Comparison of ENCODE assay signal across 16 mouse cellular contexts in the genomic region with DNA sequence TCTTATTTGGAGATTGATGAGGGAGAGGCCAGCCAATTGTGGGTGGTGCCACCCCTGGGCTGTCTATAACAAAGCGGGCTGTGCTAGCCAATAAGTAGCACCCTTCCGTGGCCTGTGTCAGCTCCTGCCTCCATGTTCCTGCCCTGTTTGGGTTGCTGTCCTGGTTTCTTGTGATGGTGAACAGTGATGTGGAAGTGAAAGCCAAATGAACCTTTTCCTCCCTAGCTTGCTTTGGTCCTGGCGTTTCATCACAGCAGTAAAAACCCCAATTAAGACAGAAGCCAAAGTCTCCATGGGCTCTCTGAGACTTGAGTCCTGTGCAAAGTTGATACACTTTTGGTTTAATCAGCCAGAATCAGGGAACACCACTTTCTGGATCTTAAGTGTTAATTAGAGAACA.
"Had no signal": no experiment of that assay in that cellular context is flagged by ENCODE, and none has a peak within 500 bp of the region (broad histone marks: within the 10 kb centered on the region; RNA-seq: fewer than 3 reads in every experiment).

No protein-coding gene starts in this region.

- H3K36me3 ChIP-seq: neural tube, embryonic 13.5 days; neural tube, embryonic 15.5 days; stomach, embryonic 15.5 days had no signal

- H3K4me1 ChIP-seq: neural tube, embryonic 13.5 days; stomach, embryonic 15.5 days had no signal

- H3K4me2 ChIP-seq: neural tube, embryonic 13.5 days; neural tube, embryonic 15.5 days; stomach, embryonic 15.5 days had no signal

- H3K9me3 ChIP-seq: neural tube, embryonic 13.5 days; neural tube, embryonic 15.5 days; stomach, embryonic 15.5 days had no signal

- H3K9ac ChIP-seq: neural tube, embryonic 13.5 days; neural tube, embryonic 15.5 days; stomach, embryonic 15.5 days had no signal

- DNase-seq: retina, postnatal 1 day; right cerebral cortex, adult 18-20 months; right cerebral cortex, postnatal 14 days; right cerebral cortex, postnatal 25 days; right cerebral cortex, postnatal 4 days; spleen, adult 18-20 months; thymus, adult 18-20 months; thymus, adult 2 months; thymus, postnatal 14 days; thymus, postnatal 25 days; thymus, postnatal 36 days; thymus, postnatal 4 days had no signal

- H3K4me3 ChIP-seq: neural tube, embryonic 13.5 days; neural tube, embryonic 15.5 days; stomach, embryonic 15.5 days had no signal

- H3K27ac ChIP-seq: neural tube, embryonic 13.5 days; neural tube, embryonic 15.5 days; stomach, embryonic 15.5 days; stomach, postnatal 0 days had no signal

- H3K27me3 ChIP-seq: neural tube, embryonic 13.5 days; neural tube, embryonic 15.5 days; stomach, embryonic 15.5 days had no signal
